Mouse (Mus musculus) adipocyte (in vitro differentiated cells): ENCODE data around the gene Olfr1312.
"Not testable (repeated sequence)": the region's sequence is repeated elsewhere in the genome, so short reads cannot be mapped to it uniquely, and the experiment has no call there.

ENCODE experiments used
- DNase-seq: peaks from one replicate; pipeline ENCODE4 v3.0.0-alpha.2; 2016; ENCODE audit warnings: low spot score

Gene Olfr1312

DNA sequence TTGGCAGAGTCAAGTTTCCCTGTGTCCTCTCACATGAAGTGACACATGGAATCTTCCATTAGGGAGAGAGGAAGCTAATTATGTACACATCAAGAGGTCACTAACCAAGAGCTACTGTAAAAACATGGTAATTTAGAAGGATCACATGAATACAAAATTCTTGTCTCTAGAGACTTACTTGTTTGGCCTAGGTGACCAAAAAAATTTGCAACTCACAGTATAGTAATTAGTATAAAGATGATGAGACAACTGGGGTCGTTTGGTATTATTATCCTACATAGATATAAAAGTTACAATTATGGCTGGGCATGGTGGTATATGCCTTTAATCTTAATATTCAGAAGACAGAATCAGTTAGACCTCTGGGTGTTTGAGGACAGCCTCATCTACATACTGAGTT lies at the start of gene Olfr1312:
Gene Olfr1312 (minus strand): TSS at position 101 of the 400 bp plus-strand sequence.
- no peak for DNase-seq

DNA sequence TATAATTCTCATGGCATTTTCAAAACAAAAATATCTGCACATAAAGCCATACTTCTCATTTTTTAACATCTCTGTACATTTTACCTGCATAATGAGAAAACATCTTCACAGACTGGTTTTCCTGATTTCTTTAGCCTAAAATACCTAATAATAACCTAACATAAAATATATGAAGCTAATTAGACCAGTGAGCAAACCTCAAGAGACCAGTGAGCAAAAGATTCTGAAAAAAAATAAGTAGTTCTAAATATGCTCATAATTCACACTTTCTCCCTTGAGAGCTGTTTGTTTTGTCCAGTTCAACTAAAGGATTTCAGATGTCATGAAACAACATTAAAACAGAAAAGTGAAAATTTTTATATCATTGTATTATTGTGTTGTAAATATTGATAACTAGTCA lies 46.6 kb upstream of the Olfr1312 start, which contains the start of gene Olfr1314:
Gene Olfr1314 (minus strand): TSS at position 101 of the 400 bp plus-strand sequence.
- no peak for DNase-seq

DNA sequence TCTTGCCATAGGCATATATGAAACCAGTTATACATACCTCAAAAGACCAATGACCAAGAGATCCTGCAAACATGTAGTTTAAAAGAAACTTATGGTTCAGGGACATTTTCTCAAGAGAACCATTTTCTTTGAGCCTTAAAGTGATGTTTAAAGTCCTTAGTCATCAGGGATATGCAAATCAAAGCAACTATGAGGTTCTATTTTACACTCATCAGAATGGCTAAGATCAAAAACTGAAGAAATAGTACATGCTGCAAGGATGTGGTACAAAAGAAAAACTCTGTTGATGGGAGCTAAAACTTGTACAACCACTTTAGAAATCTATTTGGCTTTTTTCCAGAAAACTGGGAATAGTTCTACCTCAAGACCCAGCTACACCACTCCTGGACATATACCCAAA lies 27.7 kb upstream of the Olfr1312 start, which contains the start of gene Olfr1313:
Gene Olfr1313 (minus strand): TSS at position 101 of the 400 bp plus-strand sequence.
- no peak for DNase-seq

DNA sequence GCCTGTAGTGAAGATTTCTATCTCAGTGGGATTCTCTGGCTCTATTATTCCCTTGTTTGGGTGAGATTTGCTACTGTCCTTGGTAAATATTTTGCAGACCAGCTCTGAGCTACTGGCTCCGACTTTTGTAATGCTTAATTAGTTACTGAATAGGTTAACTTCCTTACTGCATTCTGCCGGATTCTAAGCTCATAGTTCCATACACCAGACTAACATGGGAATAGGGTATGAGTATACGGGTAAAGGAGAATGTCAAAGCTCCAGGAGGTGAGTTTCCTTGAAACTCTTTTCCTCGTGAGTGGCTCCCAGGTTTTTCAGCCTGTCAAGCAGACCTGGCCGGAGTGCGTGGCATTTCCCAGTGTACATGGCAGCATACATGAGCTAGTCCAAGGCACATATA lies 23.1 kb downstream of the Olfr1312 start:
- not testable (repeated sequence) for DNase-seq

DNA sequence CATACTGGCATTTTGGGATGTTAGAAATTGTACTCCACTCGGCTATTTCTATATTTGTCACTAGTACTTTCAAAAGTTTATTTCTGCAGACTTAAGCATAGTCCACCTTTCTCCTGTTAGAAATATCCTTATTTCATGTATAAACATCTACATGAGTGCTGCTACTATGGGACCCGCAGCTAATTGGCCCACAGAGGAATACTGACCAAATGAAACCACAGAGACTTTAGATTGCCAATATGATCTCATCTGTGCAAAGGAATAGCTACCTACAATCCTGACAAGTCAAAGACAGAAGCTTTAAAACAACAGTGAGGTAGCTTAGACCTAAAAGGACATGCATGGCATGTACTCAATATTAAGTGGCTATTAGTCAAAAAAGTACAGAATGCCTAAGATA lies 25.7 kb downstream of the Olfr1312 start, which contains the start of gene Olfr1311:
Gene Olfr1311 (minus strand): TSS at position 101 of the 400 bp plus-strand sequence.
- no peak for DNase-seq

DNA sequence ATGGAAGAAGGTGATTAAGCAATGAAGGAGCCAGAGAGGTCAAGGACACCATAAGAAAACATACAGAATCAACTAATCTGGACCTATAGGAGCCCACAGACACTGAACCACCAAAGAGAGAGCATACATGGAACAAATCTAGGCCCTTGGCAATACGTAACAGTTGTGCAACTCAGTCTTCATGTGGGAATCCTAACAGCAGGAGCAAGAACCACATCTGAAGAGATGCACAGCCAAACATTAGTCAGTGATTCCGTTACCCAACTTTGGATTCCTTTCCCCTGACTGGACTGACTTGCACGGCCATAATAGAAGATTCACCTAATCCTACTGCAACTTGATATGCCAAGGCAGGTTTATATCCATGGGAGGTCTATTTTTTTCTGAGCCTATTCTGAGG lies 35.1 kb downstream of the Olfr1312 start:
- no peak for DNase-seq

DNA sequence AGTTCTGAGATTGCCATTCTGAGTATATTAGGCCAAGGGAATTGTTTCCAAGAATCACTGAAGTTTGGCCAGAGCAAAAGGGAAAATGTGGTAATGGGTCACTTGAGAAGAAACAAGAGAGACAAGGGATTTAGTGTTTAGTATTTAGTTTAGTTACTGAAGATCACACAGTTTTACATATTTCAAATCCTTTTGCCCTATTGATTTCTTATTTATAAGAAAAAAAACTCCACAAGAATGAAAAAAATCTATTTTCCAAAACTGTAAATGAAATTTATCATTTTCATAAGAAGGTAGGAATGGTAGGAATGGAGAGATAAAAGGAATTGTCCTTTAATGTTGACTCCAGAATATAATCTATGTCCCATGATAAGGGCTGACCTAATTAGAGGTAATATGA lies 37.4 kb downstream of the Olfr1312 start, which contains the start of gene Olfr1310:
Gene Olfr1310 (minus strand): TSS at position 101 of the 400 bp plus-strand sequence.
- DNase-seq, result no peak

DNA sequence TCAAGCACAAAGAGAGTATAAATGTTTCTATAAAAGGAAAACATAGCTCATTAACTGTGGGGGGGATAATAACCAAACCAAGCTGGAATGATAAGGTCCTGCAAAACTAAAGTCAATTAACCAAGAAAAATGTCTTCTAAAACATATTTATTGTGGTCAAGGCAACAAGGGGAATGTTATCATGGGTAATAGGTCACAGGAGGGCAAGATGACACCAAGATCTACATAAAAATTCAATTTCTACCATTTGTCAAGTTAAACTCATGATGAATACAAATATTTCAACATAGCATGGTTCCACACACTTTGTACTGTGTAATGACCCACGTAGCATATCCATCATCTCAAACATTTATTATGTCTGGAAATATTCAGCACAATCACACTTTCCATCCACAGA lies 59.9 kb downstream of the Olfr1312 start, which contains the start of gene Olfr1309:
Gene Olfr1309 (minus strand): TSS at position 101 of the 400 bp plus-strand sequence.
- DNase-seq, result no peak
